Mouse (Mus musculus): ENCODE measurements around the gene Ldhd. TPM values are rescaled to one million over a fixed set of nuclear protein-coding genes. Genes with fewer than 3 reads are reported as not detected.

The Ldhd gene
- 0.24 TPM in 1 of 2 replicates, not detected in the other for polyA plus RNA-seq (2014; fragmentation: Nextera tagmentation; extraction: Ambion mirVana)

GRCm38 (mm10) chr8:111630105-111630521, at the start of gene Ldhd:
TSS of gene Ldhd (minus strand) at chr8:111630374.
- no peak for ATAC-seq (replicated peaks; ENCODE audit: insufficient number of reproducible peaks, low FRiP score, low TSS enrichment, low read depth)
- DNase-seq (ENCODE audit: low spot score), result no peak
- Histone ChIP-seq H3K9me3 (replicated peaks; ENCODE audit: control insufficient read depth, low read length) (no peaks in the 10 kb centered on the region), H3K27ac (replicated peaks; ENCODE audit: low read depth, low read length) (no peak within 1 kb of the TSS), H3K4me2 (ENCODE audit: low read depth, low read length) (peak within 1 kb of the TSS; percentile 23), H3K4me3 (ENCODE audit: low read depth, low read length) (no peak within 1 kb of the TSS), H3K36me3 (replicated peaks; ENCODE audit: control insufficient read depth, insufficient read depth, low read depth, low read length) (no peaks in the 10 kb centered on the region), H3K9ac (replicated peaks; ENCODE audit: low read length) (0 out of 2 replicates have a peak within 1 kb of the TSS, but pooled peaks have one; percentile 18), H3K4me1 (ENCODE audit: control insufficient read depth, insufficient read depth, low read length) (no peaks in the 10 kb centered on the region), H3K27me3 (ENCODE audit: control insufficient read depth, insufficient read depth, low read length) (no peaks in the 10 kb centered on the region)
- WGBS, result 22% methylated on average over 13 of the region's 13 CpGs

DNA sequence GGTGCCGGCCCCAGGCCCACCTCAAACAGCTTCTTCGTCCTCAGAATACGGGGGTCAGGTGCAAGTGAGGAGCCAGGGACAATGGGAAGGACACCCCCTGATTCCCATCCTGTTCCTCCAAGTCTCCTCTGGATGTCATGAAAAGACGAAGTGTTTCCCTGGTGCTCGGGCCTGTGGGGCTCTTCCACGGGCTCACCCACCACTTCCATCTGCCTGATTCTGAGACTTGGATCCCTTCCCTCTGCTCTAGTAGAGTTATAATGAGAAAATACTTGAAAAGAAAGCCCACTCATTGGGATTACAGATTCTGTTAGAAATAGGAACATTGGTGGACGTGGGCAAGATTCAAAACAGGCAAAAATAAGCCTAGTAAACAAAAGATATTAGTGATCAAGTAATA, 48.7 kb upstream of the Ldhd start:
- no peak for DNase-seq (ENCODE audit: low spot score)
- Histone ChIP-seq H3K27me3 (ENCODE audit: control insufficient read depth, insufficient read depth, low read length) (no peaks in the 10 kb centered on the region), H3K4me1 (ENCODE audit: control insufficient read depth, insufficient read depth, low read length) (no peaks in the 10 kb centered on the region), H3K27ac (replicated peaks; ENCODE audit: low read depth, low read length) (no peak overlapping the region), H3K36me3 (replicated peaks; ENCODE audit: control insufficient read depth, insufficient read depth, low read depth, low read length) (no peaks in the 10 kb centered on the region), H3K9ac (replicated peaks; ENCODE audit: low read length) (no peak overlapping the region), H3K4me3 (ENCODE audit: low read depth, low read length) (no peak overlapping the region), H3K9me3 (replicated peaks; ENCODE audit: control insufficient read depth, low read length) (no peaks in the 10 kb centered on the region; the same call in 1 of the 2 replicates), H3K4me2 (ENCODE audit: low read depth, low read length) (no peak overlapping the region)
- WGBS, result 86% methylated on average over 7 of the region's 7 CpGs
- no peak for ATAC-seq (replicated peaks; ENCODE audit: insufficient number of reproducible peaks, low FRiP score, low TSS enrichment, low read depth)

- Histone ChIP-seq H3K27ac (replicated peaks; ENCODE audit: low read depth, low read length) (no peak overlapping the region), H3K27me3 (ENCODE audit: control insufficient read depth, insufficient read depth, low read length) (no peaks in the 10 kb centered on the region), H3K4me2 (ENCODE audit: low read depth, low read length) (no peak overlapping the region), H3K36me3 (replicated peaks; ENCODE audit: control insufficient read depth, insufficient read depth, low read depth, low read length) (no peaks in the 10 kb centered on the region), H3K4me1 (ENCODE audit: control insufficient read depth, insufficient read depth, low read length) (no peaks in the 10 kb centered on the region), H3K4me3 (ENCODE audit: low read depth, low read length) (no peak overlapping the region), H3K9me3 (replicated peaks; ENCODE audit: control insufficient read depth, low read length) (no peaks in the 10 kb centered on the region; the same call in 1 of the 2 replicates), H3K9ac (replicated peaks; ENCODE audit: low read length) (no peak overlapping the region)
- 36% methylated on average over 3 of the region's 3 CpGs for WGBS
- ATAC-seq (replicated peaks; ENCODE audit: insufficient number of reproducible peaks, low FRiP score, low TSS enrichment, low read depth) (no peak), DNase-seq (ENCODE audit: low spot score) (peak; percentile 83)
Measured at GRCm38 (mm10) chr8:111678111-111678510, 47.9 kb upstream of the Ldhd start.

GRCm38 (mm10) chr8:111676237-111676636, 46.1 kb upstream of the Ldhd start:
- H3K4me3 ChIP-seq (ENCODE audit: low read depth, low read length), result no peak overlapping the region
- no peaks in the 10 kb centered on the region; the same call in 1 of the 2 replicates for H3K9me3 ChIP-seq (replicated peaks; ENCODE audit: control insufficient read depth, low read length)
- ATAC-seq (replicated peaks; ENCODE audit: insufficient number of reproducible peaks, low FRiP score, low TSS enrichment, low read depth) (no peak), DNase-seq (ENCODE audit: low spot score) (no peak)
- H3K4me2 ChIP-seq (ENCODE audit: low read depth, low read length), result no peak overlapping the region
- H3K4me1 ChIP-seq (ENCODE audit: control insufficient read depth, insufficient read depth, low read length), result no peaks in the 10 kb centered on the region
- H3K27me3 ChIP-seq (ENCODE audit: control insufficient read depth, insufficient read depth, low read length), result no peaks in the 10 kb centered on the region
- H3K27ac ChIP-seq (replicated peaks; ENCODE audit: low read depth, low read length), result no peak overlapping the region
- no peak overlapping the region for H3K9ac ChIP-seq (replicated peaks; ENCODE audit: low read length)
- no peaks in the 10 kb centered on the region for H3K36me3 ChIP-seq (replicated peaks; ENCODE audit: control insufficient read depth, insufficient read depth, low read depth, low read length)
- 75% methylated on average over 8 of the region's 8 CpGs for WGBS

DNA sequence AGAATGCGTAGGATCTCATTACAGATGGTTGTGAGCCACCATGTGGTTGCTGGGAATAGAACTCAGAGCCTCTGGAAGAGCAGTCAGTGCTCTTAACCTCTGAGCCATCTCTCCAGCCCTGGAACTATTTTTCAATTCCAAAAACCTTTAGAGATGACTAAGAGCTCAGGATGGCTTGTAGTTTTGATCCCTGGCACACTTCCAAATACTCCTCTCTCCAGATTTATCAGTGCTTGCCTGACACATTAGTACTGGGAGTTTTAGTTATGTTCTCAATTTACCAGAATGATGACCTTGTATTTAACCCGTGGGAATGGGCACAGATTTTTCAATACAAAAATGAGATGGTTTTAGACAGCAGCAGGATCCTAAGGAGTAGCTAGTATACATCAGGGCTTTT, 36.6 kb upstream of the Ldhd start:
- 87% methylated on average over 2 of the region's 2 CpGs for WGBS
- Histone ChIP-seq H3K27ac (replicated peaks; ENCODE audit: low read depth, low read length) (no peak overlapping the region), H3K36me3 (replicated peaks; ENCODE audit: control insufficient read depth, insufficient read depth, low read depth, low read length) (peaks cover 10% of the 10 kb centered on the region), H3K9ac (replicated peaks; ENCODE audit: low read length) (no peak overlapping the region), H3K4me1 (ENCODE audit: control insufficient read depth, insufficient read depth, low read length) (no peaks in the 10 kb centered on the region), H3K4me2 (ENCODE audit: low read depth, low read length) (no peak overlapping the region), H3K27me3 (ENCODE audit: control insufficient read depth, insufficient read depth, low read length) (no peaks in the 10 kb centered on the region), H3K9me3 (replicated peaks; ENCODE audit: control insufficient read depth, low read length) (no peaks in the 10 kb centered on the region), H3K4me3 (ENCODE audit: low read depth, low read length) (no peak overlapping the region)
- ATAC-seq (replicated peaks; ENCODE audit: insufficient number of reproducible peaks, low FRiP score, low TSS enrichment, low read depth) (no peak), DNase-seq (ENCODE audit: low spot score) (no peak)

DNA sequence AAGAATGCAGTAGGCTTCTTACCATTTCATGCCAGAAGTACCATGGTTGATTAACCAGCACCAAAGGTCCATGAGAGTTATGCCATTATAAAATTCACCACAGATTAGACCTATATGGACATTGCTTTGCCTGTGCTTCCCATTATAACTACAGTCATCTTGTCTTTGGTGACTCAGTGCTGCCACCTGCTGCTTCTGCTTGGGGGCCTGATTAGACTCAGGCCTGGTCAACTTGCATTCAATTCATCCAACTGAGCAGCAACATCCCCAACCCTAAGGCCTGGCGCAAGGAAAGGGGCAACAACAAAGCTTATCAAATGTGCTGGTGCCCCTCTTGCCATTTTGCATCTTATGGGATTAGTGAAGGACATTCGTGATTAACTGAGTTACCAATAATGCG, 32.3 kb upstream of the Ldhd start:
- Histone ChIP-seq H3K4me1 (ENCODE audit: control insufficient read depth, insufficient read depth, low read length) (no peaks in the 10 kb centered on the region), H3K27ac (replicated peaks; ENCODE audit: low read depth, low read length) (no peak overlapping the region), H3K9me3 (replicated peaks; ENCODE audit: control insufficient read depth, low read length) (no peaks in the 10 kb centered on the region), H3K4me3 (ENCODE audit: low read depth, low read length) (no peak overlapping the region), H3K27me3 (ENCODE audit: control insufficient read depth, insufficient read depth, low read length) (no peaks in the 10 kb centered on the region), H3K36me3 (replicated peaks; ENCODE audit: control insufficient read depth, insufficient read depth, low read depth, low read length) (no peaks in the 10 kb centered on the region), H3K4me2 (ENCODE audit: low read depth, low read length) (no peak overlapping the region), H3K9ac (replicated peaks; ENCODE audit: low read length) (no peak overlapping the region)
- DNase-seq (ENCODE audit: low spot score), result peak; percentile 57
- ATAC-seq (replicated peaks; ENCODE audit: insufficient number of reproducible peaks, low FRiP score, low TSS enrichment, low read depth), result no peak
- 90% methylated on average over 3 of the region's 3 CpGs for WGBS

GRCm38 (mm10) chr8:111658819-111659423, 28.7 kb upstream of the Ldhd start:
- Histone ChIP-seq H3K36me3 (replicated peaks; ENCODE audit: control insufficient read depth, insufficient read depth, low read depth, low read length) (no peaks in the 10 kb centered on the region), H3K4me3 (ENCODE audit: low read depth, low read length) (no peak overlapping the region), H3K9me3 (replicated peaks; ENCODE audit: control insufficient read depth, low read length) (no peaks in the 10 kb centered on the region), H3K27me3 (ENCODE audit: control insufficient read depth, insufficient read depth, low read length) (no peaks in the 10 kb centered on the region), H3K4me2 (ENCODE audit: low read depth, low read length) (no peak overlapping the region), H3K4me1 (ENCODE audit: control insufficient read depth, insufficient read depth, low read length) (no peaks in the 10 kb centered on the region), H3K27ac (replicated peaks; ENCODE audit: low read depth, low read length) (no peak overlapping the region), H3K9ac (replicated peaks; ENCODE audit: low read length) (no peak overlapping the region)
- WGBS, result 83% methylated on average over 6 of the region's 6 CpGs
- no peak for DNase-seq (ENCODE audit: low spot score)
- ATAC-seq (replicated peaks; ENCODE audit: insufficient number of reproducible peaks, low FRiP score, low TSS enrichment, low read depth), result no peak

DNA sequence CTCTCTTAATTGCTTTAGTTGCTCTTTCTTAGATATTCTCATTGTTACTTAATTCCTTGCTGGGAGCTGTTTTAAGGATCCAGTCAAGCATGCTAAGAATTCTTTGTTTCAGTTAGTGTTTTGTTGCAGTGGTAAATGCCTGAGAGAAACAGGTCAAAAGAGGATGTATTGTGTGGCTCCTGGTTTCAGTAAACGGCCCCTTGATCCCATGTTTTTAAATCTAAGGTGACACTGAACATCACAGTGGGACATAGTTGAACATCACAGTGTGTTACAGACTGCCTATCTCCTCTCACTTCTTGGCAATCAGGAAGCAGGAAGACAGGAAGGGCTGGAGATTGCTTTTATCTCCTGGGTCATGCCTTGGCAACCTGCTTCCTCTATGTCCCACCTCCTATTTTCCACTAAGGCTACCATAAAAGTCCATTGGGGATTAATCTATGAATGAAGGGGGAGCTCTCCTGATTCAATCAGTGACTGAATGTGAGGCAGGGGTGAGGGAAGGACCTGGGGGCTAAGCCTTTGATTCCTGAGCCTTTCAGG, 27.2 kb upstream of the Ldhd start:
- H3K4me1 ChIP-seq (ENCODE audit: control insufficient read depth, insufficient read depth, low read length), result no peaks in the 10 kb centered on the region
- no peaks in the 10 kb centered on the region for H3K9me3 ChIP-seq (replicated peaks; ENCODE audit: control insufficient read depth, low read length)
- no peak overlapping the region for H3K27ac ChIP-seq (replicated peaks; ENCODE audit: low read depth, low read length)
- no peak overlapping the region for H3K4me3 ChIP-seq (ENCODE audit: low read depth, low read length)
- WGBS, result 32% methylated on average over 1 of the region's 1 CpGs
- no peaks in the 10 kb centered on the region for H3K36me3 ChIP-seq (replicated peaks; ENCODE audit: control insufficient read depth, insufficient read depth, low read depth, low read length)
- H3K27me3 ChIP-seq (ENCODE audit: control insufficient read depth, insufficient read depth, low read length), result no peaks in the 10 kb centered on the region
- ATAC-seq (replicated peaks; ENCODE audit: insufficient number of reproducible peaks, low FRiP score, low TSS enrichment, low read depth) (no peak), DNase-seq (ENCODE audit: low spot score) (no peak)
- no peak overlapping the region for H3K9ac ChIP-seq (replicated peaks; ENCODE audit: low read length)
- no peak overlapping the region for H3K4me2 ChIP-seq (ENCODE audit: low read depth, low read length)
